Mouse (Mus musculus) lung, adult 2 months (tissue): ENCODE data around the gene Wdr92. TPM values are rescaled to one million over a fixed set of nuclear protein-coding genes. Genes with fewer than 3 reads are reported as not detected.
"Not testable (repeated sequence)": the region's sequence is repeated elsewhere in the genome, so short reads cannot be mapped to it uniquely, and the experiment has no call there.

Experiments used
- DNase-seq: peaks from one replicate; pipeline ENCODE4 v3.0.0; 2022
- H3K4me1 ChIP-seq: fragments of 200-500 bp; 2 replicates; pipeline ENCODE4 v1.6.1; 2011; ENCODE audit warnings: low read length; ENCODE audit not compliant: control insufficient read depth, insufficient read depth
- H3K4me3 ChIP-seq: fragments of 200-500 bp; replicated peaks from 2 replicates; pipeline ENCODE3; 2011; ENCODE audit warnings: low read depth, mild to moderate bottlenecking, control low read depth, low read length; ENCODE audit errors: extremely low read depth
- CTCF ChIP-seq: fragments of 200-500 bp; IDR thresholded peaks from 2 replicates; pipeline ENCODE4 v1.5.1; 2011; ENCODE audit warnings: mild to moderate bottlenecking, low read length, control low read depth; ENCODE audit not compliant: insufficient read depth
- POLR2A ChIP-seq: fragments of 200-500 bp; IDR thresholded peaks from 2 replicates; pipeline ENCODE4 v1.6.1; 2011; ENCODE audit warnings: low read depth, mild to moderate bottlenecking, control low read depth, low read length, borderline replicate concordance; ENCODE audit errors: extremely low read depth
- WGBS: fragments of 180-500 bp; shearing (Covaris S2); methylation state at CpG from one replicate; pipeline ENCODE4 v1.1.7; 2018; 5-methylcytosine and 5-hydroxymethylcytosine counted together
- polyA plus RNA-seq: library from polyadenylated mRNA; depleted of rRNA; stranded (reverse); fragments of >200 nt; gene quantifications from 2 replicates; pipeline ENCODE4 v1.2.3, GENCODE M21; 2012

Gene Wdr92
- polyA plus RNA-seq, 1 experiment: 6.5 TPM

DNA sequence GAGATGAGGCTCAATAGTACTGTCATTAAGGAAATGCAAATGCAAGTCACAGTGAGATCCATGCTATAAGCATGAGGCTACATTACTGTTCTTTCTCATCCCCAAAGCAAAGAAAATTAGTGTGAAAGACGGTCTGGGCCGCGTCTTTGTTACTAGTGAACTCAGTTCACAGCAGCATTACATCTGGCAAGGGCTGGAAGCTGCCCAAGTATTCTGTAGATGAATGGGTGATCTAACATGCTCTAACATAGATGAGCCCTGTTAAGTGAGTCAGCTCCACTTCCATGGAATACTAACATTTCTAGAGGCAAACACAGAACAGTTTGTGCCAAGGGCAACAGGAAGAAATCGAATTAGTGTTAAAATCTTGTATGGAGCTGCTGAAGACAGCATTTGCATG is 19.0 kb downstream of the Wdr92 start:
- TF ChIP-seq CTCF: no peak
- TF ChIP-seq POLR2A: no peak
- H3K4me3 ChIP-seq: no peak overlapping the region
- DNase-seq: no peak
- no peaks in the 10 kb centered on the region for H3K4me1 ChIP-seq
- 86% methylated on average over 4 of the region's 4 CpGs for WGBS

DNA sequence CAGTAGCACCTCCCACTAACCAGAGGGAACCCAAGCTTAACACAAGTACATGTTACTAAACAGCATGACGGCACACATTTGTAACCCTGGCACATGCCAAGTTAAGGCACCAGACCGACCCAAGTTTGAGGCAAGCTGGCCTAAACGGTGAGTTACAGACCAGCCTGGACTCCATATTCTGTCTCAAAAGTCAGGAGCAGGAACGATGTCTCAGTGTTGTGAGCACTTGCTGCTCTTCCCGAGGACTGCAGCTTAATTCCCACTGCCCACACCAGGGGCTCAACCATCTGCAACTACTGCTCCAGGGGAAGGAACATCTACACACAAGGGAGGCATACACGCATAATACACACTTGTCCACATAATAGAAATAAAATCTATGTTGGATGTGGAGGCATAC is 20.6 kb downstream of the Wdr92 start:
- no peaks in the 10 kb centered on the region for H3K4me1 ChIP-seq
- no peak overlapping the region for H3K4me3 ChIP-seq
- TF ChIP-seq POLR2A (no peak), CTCF (no peak)
- no peak for DNase-seq
- WGBS: 87% methylated on average over 6 of the region's 6 CpGs

DNA sequence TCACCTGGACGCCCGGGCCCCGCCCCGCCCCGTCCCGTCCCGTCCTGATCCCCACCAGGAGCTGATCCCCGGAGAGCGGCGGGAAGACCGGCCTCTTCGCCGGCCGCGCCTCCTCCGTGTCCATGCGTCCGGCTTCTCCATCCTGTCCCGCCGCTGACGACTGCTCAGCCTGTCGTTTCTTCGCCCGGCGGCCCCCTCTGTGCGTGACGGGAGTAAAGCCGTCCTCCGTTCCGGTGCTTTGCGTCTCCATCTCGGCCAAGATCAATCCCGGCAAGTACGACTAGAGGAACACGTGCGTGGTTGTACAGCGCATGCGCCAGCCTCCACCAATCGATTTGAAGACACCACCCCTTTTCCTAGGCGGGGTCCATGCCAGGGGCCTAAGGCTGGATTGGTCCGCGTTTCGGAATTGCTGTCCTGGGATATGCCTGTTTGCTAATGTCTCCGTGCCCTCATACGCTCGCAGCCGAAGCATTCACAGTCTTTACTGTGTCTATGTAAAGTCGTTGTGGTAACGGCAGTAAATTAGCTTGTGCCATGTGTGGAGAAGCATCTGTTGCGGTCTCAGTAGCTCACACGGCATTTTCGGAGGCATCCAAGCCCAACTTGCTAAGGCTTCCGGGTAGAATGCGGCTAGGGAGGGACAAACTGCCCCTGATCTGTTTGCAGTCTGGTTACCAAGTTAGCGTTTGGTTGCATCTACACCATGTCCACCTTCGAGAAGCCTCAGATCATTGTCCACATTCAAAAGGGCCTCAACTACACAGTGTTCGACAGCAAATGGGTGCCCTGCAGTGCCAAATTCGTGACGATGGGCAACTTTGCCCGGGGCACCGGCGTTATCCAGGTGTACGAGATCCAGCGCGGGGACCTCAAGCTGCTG is 29.6 kb downstream of the Wdr92 start, which contains the start of gene Pno1:
Gene Pno1 (minus strand): TSS at position 311 of the 883 bp plus-strand sequence.
- TF ChIP-seq CTCF (no peak), POLR2A (peak; percentile 56; the same call in 1 of the 2 replicates)
- peaks cover 4% of the 10 kb centered on the region; the same call in 1 of the 2 replicates for H3K4me1 ChIP-seq
- peak within 1 kb of the TSS; percentile 80 for H3K4me3 ChIP-seq
- DNase-seq: peak; percentile 95
- WGBS: under 1% methylated on average over 65 of the region's 65 CpGs

DNA sequence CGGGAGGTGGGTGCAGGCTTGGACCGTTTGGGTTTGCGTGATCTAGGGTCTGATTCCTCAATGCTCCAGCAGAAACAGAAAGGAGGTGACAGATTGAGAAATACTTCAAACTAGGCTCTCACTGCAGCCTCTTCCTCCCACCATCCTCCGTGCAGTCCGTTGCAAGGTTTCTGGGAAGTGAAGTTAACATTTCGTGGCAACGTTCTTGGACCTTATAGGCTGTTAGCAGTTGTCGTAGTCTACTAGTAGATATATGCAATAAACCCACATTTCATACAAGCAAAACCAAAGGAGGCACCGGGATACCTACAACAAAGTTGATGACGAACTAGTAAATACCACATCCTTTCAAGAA is 30.2 kb downstream of the Wdr92 start:
- Histone ChIP-seq H3K4me1 (peaks cover 4% of the 10 kb centered on the region; the same call in 1 of the 2 replicates), H3K4me3 (peak overlapping the region; percentile 63)
- TF ChIP-seq CTCF: no peak
- TF ChIP-seq POLR2A: no peak
- under 1% methylated on average over 10 of the region's 10 CpGs for WGBS
- no peak for DNase-seq

DNA sequence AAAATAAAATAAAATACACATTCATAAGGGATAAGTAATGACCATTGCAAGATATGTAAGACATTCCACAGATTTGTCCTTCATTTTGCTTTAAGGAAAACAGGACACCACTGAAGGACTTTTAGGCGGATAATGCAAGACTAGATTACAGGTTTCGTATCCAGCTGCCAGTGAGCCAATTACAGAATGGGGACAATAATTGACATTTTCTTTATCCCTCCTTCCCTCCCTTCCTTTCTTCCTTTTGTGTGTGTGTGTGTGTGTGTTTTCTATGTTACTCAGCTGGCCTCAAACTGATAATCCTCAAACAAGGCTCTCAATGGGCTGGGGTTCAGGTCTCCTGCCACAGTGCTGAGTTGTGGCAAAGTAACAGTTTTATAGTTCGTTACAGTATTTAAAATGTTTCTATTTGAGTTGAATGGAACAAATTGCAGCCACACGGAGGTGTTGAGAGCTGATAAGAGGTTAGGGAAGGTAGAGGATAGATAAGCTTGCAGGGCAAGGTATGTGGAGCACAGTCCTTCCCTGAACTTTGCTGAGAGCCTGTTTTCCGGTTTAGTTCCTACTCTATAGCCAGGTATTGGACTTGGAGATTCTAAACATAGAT is 31.1 kb downstream of the Wdr92 start:
- 60% methylated on average over 5 of the region's 5 CpGs for WGBS
- no peak for TF ChIP-seq POLR2A
- TF ChIP-seq CTCF: no peak
- no peak for DNase-seq
- Histone ChIP-seq H3K4me3 (no peak overlapping the region), H3K4me1 (peaks cover 4% of the 10 kb centered on the region; the same call in 1 of the 2 replicates)

DNA sequence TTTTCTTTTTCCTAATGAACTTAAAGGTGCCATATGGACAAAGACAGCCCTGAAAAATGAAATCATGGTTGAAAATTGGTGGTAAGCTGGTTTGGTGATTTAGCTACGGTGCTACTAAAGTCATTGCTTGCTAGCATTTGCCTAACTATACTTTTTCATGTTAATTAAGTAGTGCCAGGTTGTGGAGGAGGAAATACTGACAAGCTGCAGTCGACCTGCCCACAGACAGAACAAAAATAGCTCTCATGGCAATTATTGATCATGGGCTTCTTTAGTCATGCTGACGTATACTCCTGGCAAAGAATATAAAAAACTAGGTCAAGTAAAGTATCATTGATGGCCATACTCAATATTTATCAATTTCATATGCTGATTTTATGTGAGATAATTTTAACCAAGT is 33.6 kb downstream of the Wdr92 start:
- WGBS: 79% methylated on average over 3 of the region's 3 CpGs
- Histone ChIP-seq H3K4me3 (no peak overlapping the region), H3K4me1 (peaks cover 4% of the 10 kb centered on the region; the same call in 1 of the 2 replicates)
- no peak for TF ChIP-seq CTCF
- no peak for TF ChIP-seq POLR2A
- no peak for DNase-seq

DNA sequence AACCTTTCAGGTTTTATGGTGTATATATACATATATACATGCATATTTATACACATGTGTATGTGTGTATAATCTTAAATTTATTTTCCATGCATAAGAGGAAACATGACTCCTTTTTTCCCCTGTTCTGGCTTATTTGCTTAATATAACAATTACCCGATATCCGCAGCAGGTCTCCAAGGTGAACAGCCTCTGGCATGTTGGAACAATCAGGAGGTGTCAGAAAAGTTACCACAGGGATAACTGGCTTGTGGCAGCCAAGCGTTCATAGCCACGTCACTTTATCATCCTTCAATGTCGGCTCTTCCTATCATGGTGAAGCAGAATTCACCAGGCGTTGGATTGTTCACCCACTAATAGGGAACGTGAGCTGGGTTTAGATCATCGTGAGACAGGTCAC is 39.2 kb downstream of the Wdr92 start:
- no peak for TF ChIP-seq CTCF
- TF ChIP-seq POLR2A: no peak
- Histone ChIP-seq H3K4me1 (no peaks in the 10 kb centered on the region), H3K4me3 (no peak overlapping the region)
- 97% methylated on average over 8 of the region's 8 CpGs for WGBS
- no peak for DNase-seq

DNA sequence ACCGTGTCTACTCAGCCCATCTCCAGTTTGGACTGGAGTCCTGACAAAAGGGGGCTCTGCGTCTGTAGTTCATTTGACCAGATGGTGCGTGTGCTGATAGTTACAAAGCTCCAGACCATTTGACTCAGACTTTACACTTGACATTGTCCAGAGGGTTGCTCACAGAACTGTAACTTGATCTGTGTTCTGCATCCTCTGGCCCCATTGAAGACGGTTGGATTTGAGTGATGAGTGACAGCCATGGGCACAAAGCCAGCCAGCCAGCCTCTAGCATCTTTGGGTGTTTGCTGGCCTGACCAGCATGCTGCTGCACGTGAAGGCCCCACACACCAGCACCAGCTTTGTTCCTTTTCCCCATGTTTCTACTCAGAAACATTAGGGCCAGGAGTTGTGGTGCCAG is 50.9 kb downstream of the Wdr92 start:
- 77% methylated on average over 5 of the region's 5 CpGs for WGBS

DNA sequence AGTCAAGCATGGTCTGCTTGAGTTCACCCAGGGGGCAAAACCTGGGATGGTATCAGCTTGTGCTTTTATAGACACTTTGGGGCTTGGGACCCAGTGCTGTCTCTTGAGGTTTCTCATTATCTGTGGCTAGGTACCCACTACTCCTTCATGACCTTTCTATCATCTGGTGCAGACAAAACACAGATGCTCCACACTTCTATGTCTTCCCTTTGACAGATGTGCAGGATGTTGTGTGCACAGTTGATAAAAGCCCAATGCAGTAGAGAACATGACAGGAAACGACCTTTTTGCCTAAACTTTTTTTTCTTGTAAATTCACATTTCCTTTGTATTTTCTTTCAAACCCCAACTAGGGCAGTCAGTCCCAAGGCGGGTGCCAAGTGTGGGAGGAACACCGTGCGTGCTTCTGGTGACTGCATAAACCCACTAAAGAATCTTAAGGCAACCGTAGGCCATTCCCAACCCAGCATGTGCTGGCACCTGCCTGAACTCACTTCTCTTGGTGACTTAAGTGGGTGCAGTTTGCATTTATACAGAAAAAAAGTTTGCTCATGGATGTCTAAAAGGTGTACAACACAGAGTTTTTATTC is 54.6 kb downstream of the Wdr92 start:
- no peak for DNase-seq
- WGBS: 49% methylated on average over 5 of the region's 5 CpGs
- H3K4me3 ChIP-seq: no peak overlapping the region
- TF ChIP-seq POLR2A (no peak), CTCF (no peak)
- no peaks in the 10 kb centered on the region for H3K4me1 ChIP-seq

More for the DNA sequence above, 50.9 kb downstream of the Wdr92 start:
- TF ChIP-seq POLR2A: no peak
- DNase-seq: no peak
- Histone ChIP-seq H3K4me1 (no peaks in the 10 kb centered on the region), H3K4me3 (no peak overlapping the region)

DNA sequence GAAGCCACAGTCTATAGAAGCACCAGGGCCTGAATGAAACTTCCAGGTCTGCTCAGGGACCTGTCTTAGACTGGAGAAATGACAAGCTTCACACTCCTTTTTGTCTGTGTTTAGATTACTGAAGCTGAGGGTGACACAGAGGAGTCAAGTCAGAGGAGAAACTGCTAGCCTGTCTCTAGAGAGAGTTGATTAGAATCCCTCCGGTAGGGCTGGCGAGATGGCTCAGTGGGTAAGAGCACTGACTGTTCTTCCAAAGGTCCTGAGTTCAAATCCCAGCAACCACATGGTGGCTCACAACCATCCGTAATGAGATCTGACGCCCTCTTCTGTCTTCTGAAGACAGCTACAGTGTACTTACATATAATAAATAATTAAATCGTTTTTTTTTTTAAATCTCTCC is 56.7 kb downstream of the Wdr92 start:
- 86% methylated on average over 5 of the region's 5 CpGs for WGBS
- not testable (repeated sequence) for H3K4me1 ChIP-seq, H3K4me3 ChIP-seq, DNase-seq
